Mouse (Mus musculus) lung, adult 18-20 months (tissue): ENCODE measurements around the gene Adrb1.
A peak's percentile ranks its signal among the peaks of the same experiment; 100 is the strongest.

ENCODE experiments used
- DNase-seq, 2 experiments: peaks; one replicate each; pipeline ENCODE4 v3.0.0; 2022; ENCODE audit warnings: mixed read lengths in 2 of 2

The Adrb1 gene

GRCm38 (mm10) chr19:56721387-56722211, at the start of gene Adrb1:
TSS of gene Adrb1 (plus strand) at chr19:56722199.
- peak; percentile 86 to 88 for DNase-seq

- no peak for DNase-seq
Observed at GRCm38 (mm10) chr19:56675690-56676089, 46.3 kb upstream of the Adrb1 start.

- DNase-seq = no peak
Observed at GRCm38 (mm10) chr19:56676506-56676905, 45.5 kb upstream of the Adrb1 start.

DNA sequence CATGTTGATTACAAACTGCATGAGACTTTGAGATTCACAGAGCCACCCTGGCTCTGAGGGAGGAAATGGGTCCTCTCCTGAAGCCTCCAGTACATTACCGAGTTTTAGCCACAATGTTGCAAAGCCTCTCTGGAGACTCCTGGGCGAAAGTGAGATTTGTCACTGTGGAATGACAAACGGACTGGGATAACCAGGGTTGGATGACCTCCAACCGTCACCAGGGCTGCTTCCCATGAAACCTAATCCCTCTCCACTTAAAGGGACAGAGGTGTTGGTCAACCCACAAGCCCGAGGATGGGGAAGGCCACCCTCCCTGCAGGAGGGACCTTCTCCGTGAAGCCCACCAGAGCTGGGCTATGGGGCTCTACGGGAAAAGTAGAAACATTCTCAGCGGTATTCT, 44.4 kb upstream of the Adrb1 start:
- DNase-seq = no peak

DNA sequence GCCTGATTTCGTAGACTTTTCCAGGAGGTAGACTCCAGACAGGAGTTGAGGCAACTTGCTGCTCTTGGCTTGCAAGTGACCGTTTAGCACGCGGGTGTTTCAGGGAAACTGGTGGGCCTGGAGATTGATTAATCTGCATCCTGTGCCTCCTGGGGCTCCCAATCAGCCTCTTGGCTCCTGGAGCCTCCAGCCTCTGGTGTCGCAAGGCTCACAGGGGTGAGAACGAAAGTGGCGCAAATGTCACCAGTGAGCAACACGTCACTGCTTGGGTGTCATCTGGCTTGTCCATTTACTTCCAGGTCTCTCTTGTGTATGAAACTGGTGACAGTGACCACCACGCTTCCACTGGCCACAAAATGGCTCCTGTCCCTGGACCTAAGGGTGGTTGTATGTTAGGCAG, 43.5 kb upstream of the Adrb1 start:
- DNase-seq = peak; percentile 27 to 34

DNA sequence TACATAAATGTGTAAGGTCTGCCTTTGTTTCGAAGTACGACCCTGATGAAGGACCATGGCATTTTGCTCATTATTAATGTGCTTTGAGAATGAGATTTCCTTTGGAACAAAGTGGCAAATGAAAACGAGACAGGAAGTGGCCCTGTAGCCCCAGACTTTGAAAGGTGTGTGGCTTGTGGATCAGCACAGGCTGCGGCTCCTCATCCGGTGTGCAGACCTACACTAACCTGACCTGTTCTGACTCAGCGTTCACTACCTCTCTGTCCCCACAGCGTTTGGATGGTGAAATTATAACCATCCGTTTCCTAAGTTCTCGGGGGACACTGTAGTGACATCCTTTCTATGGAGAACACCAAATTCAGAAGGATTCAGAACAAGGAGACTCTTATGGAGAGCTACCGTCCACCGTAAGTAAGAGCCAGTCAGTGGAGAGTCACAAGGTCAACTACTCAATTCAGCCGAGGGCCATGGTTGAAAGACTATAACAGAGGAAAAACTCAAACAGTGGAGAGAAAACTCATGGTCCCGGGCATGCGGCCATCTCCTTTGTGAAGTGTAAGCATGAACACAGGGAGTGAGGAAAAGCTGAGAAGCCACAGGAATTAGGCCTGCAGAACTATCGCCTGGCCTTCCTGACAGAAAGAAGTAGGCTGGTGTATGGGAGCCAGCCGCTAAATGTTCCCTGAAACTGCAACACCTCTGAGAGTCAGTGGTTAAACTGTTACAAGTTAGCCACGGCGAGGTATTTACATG, 42.6 kb upstream of the Adrb1 start:
- DNase-seq = peak in 1 of 2 experiments; percentile 37

- no peak for DNase-seq
Observed at GRCm38 (mm10) chr19:56679992-56680391, 42.0 kb upstream of the Adrb1 start.

DNA sequence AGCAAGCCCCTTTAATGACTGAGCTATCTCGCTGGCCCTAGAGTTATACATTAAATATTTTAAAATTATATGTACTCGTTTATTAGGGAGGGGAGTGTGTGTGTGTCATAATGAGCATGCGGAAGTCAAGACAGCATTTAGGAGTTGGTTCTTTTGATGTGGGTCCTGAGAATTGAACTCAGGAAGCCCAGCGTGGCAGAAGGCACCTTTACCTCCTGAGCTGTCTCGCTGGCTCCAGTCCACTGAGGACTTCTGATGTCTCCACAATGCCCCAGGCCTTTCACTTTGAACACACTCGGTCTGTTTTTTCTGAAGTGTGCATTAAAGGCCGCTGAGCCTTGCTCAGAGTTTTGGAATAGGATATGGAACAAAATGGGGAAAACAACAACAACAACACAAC, 39.7 kb upstream of the Adrb1 start:
- no peak for DNase-seq

- no peak for DNase-seq
Observed at GRCm38 (mm10) chr19:56682843-56683242, 39.2 kb upstream of the Adrb1 start.

GRCm38 (mm10) chr19:56685515-56685914, 36.5 kb upstream of the Adrb1 start:
- no peak for DNase-seq

GRCm38 (mm10) chr19:56686218-56686617, 35.8 kb upstream of the Adrb1 start:
- DNase-seq = no peak

DNA sequence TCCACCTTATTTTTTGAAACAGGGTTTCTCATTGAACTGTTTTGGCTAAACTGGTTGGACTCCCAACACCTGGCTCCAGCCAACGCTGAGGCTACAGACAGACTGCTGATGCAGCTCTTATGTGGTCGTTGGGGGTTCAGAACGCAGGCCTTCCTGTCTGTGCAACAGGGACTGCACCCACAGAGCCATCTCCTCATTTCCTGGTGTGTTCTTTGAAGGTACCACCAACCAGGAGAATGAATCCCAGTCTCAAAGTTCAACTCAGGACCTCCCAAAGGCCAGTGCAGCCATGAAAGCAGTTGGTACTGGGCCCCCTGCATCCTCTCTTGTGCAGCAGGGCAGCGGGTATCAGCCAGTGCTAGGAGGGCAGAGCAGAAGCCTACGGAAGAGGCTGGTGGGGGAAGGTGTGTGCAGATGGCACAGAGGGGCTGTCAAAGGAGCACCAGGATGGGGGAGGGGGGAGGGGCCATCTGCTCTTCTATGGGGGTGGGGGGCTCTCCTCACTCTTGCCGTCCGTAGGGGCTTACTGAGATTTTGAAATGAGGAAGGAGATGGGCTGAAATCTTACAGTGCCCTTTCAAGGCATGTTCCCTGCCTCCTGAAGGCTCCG, 34.9 kb upstream of the Adrb1 start:
- no peak for DNase-seq

- no peak for DNase-seq
Observed at GRCm38 (mm10) chr19:56687676-56688075, 34.3 kb upstream of the Adrb1 start.

- DNase-seq = no peak
Observed at GRCm38 (mm10) chr19:56688661-56689335, 33.2 kb upstream of the Adrb1 start.

DNA sequence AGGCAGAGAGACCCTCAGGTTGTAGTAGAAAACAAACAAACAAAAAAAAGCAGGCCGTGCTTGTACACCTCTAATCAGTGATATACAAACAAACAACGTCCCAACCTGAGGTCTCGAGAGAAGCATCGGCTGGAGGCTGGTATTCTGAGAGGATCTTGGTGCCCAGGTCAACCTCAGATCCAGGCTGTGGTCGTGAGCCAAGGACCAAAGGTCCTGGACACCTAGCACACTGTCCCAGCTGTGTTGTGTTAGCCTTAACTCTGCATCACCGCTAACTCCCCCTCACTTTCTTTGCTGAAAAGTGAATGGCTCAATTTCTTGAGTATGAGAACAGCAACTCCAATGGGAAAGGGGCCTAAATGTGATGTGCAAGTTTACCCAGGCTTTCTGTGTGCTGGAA, 32.5 kb upstream of the Adrb1 start:
- DNase-seq = no peak

- DNase-seq = no peak
Observed at GRCm38 (mm10) chr19:56691103-56691502, 30.9 kb upstream of the Adrb1 start.

GRCm38 (mm10) chr19:56692451-56692850, 29.5 kb upstream of the Adrb1 start:
- DNase-seq = no peak

- DNase-seq = no peak
Observed at GRCm38 (mm10) chr19:56697370-56698144, 24.4 kb upstream of the Adrb1 start.

GRCm38 (mm10) chr19:56700848-56701247, 21.2 kb upstream of the Adrb1 start:
- peak; percentile 60 to 64 for DNase-seq

DNA sequence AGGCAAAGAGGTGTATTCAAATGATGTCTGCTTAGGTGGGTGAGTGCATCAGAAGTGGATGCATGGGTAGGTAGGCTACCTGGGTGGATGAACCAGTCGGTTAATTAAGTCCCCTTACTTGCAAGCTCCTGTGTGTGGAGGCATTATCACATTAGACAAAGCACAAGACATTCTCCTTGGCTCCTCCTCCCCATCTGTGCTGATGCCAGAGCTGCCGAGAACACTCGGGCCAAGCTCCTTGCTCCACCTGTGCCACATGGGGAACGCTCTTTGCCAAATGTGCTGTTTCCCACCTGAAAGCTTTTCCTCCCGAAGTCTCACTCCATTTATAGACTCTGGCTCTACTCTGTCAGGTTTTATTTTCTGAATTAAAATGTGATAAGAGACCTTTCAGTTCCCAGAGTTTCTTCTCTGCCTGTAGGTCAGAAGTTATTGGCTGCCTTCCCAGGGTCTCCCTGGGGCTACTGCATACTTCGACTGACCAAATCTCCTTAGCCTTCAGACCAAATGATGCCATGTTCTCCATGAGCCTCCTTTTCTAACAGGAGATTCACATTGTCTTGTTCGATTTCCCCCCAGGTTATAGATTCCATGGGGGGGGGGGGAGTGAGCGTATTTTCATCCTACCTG, 20.5 kb upstream of the Adrb1 start:
- no peak for DNase-seq

GRCm38 (mm10) chr19:56702039-56702438, 20.0 kb upstream of the Adrb1 start:
- DNase-seq = no peak
